Mouse (Mus musculus) kidney, adult 9 months (tissue): ENCODE measurements at regions not wholly inside any gene's neighbourhood (a gene's known extent, or its start where the extent isn't known, plus 50 kb on each side); places are given as distances from the start of the nearest gene placed in this dataset.
A peak's percentile ranks its signal among the peaks of the same experiment; 100 is the strongest.

Experiments
- DNase-seq: peaks from one replicate; pipeline ENCODE4 v3.0.0; 2022

DNA sequence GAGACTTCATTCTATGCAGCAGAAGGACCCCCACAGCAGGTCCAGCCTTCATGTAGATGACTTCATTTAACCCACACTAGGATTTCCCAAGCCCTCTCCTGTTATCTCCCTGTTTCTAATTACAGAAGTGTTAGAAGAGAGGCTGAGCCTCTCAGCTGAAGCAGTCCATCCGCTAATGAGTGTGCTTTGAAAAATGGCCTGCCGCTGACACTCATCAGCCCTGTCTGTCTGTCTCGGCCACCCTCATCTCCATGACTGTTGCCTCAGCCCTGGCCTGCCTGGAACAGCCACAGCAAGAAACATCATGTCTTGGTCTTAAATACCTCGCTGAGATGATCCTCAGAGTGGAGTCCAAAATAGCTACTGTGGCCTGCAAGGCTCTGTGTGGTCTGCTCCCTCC lies 273.1 kb downstream of the Slc30a10 start:
- no peak for DNase-seq

DNA sequence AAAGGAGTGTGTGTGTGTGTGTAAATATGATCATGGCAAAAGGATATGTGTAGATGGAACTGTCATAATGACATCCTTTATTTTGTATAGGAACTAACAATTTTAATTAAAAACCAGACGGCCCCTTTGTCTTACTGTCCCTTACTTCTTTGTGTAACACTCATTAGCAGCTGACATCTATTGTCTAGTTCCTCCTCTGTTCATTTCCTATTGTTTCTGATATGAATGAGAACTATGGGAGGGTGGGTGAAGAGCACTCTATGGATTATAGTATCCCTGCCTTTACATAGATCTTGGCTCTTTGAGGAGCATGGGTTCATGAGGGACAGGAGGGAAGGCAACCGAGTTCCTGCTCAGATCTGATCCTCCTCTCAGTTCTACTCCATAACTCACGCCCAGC lies 273.8 kb downstream of the Slc30a10 start:
- DNase-seq: no peak

DNA sequence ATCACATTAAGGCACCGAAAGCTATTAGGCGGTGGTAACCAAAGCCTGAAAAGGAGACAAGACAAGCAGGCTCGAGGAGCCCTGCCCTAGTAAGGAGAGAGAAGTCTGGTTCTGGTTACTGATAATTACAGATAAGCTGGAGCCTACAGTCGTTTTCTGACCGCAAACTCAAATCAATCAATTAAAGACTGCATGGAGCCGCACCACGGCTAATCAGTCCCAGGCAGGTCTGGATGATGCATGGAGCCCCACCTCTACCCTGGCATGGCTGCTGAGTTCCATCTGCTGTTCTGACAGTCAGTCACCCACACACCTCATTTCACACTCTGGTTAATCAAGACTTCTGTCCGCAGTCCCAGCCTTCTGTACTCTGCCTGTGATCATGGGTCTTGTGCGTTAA lies 276.4 kb downstream of the Slc30a10 start:
- DNase-seq: no peak

DNA sequence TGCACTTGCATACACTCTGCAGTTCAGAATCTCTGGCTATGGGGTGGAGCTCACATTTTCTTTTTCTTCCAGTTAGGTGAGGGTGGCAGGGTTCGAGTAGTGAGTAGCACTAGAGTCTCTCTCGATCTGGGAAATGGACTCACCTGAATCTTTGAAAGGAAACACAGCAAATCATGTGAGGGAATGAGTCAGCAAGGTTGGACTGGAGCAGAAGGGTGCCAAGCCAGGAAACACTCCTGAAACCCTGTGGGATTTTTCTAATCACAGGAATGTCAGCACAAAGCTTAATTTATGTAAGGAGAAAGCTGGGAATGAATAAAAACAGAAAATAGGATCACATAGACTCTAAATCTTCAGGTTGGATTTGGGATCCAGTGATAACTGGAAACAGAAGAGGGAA lies 282.1 kb downstream of the Slc30a10 start:
- no peak for DNase-seq

DNA sequence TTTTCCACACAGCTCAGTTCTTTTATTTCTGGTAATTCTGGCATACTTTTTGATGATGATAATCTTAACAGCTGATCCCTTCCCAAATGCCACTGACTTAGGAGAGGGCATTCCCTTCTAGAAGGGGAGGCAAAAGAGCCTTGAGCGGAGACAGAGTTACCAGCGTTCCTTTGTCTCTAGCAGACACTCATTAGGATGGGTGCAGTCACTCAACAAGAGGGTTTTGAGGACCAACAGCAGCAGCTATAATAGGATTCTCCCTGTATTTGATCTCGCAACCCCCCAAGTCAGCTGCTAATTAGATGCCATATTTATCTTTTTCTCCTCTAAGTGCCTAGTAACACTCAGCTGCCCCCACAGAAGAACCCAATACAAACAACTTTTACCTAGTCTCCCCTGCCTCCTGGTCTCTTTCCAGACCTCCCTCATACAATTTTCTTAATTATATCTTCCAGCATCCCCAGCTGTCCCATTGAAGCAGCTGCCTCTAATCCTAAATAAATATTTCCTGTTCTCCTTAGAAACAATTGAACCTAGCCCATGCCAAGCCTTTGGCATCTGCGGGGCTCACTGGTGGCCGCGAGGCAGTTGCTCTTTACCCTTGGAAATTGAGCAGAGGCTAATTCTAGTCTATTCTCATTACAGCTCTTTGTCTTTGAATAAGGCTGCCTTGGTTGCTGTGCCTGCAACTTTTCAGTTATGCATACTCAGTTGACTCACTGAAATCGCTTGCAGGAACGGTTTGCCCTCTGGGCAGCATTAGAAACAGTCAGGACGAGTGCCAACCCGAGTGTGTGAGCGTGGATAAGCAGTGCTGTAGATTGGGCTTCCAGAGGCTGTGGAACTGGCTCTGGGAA lies 286.6 kb downstream of the Slc30a10 start:
- DNase-seq: peak; percentile 4

DNA sequence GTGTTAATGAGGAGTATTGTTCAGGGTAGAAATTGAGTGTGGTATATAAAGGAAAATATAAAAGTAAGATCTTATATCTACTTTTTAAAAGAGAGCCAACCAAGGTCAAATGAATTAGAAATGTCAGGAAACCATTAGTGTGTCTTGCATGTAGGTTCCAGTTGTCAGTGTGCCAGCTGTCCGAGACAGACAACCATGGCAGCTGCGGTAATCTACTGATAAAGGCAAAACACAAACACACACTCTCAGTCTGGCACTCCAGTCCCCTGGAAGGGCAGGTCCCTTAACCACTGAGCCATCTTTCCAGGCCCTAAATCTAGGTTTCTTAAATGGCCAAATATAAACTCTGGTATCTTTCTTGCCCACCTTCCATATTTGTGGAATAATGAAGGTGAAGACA lies 294.6 kb downstream of the Slc30a10 start:
- no peak for DNase-seq

DNA sequence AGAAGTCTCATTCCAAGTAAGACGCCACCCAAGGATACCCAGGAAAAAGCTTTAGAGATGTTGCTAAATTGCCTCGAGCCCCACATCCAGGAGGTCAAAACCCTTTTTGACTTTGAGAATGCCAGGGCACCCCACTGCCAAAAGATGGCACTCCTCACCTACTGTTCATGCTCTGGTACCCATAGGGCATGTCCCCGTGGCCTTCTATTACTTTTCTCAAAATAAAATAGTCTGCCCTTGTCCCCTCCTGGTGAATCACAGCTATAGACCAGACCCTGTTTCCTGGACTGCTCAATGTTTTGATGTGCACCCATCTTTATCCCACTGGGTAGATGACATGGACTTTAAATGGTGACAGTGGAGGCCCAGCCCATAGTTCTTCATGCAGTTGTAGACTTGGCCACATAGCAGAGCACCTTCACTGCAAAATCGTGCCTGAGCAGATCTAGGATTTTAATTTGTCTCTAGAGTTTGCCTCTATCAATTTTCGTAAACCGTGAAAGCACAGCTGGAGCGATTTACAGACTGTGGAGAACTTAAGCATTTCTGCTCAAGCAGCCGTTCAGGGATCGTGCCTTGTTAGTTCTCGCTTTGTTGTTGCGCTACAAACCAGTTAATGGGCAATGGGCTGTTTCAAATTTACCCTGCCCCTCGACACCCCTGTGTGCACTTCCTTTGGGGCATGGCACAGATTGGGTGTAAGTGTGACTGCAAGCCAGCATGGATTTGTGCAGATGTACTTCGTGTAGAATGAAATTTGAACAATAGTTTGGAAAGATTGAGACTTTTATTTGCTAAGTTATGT lies 300.0 kb downstream of the Slc30a10 start:
- DNase-seq: peak; percentile 9

DNA sequence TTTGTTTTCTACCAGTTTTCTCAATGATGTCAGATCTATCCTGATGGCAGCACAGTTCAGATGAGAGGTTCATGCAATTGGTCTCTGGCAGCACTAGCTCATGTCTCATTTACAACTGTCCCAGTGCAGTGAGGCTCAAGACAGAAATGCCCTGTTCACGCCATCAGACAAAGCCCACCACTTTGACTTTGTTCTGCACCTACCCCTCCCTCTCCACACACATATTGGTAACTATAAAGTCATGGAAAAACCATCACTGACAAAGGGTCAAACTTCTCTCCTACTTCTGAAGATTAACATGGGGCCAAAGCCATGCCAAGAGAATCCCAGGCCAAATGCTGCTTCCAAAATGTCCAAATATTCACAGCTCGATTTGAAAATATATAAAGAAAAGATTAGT lies 302.7 kb downstream of the Slc30a10 start:
- no peak for DNase-seq

DNA sequence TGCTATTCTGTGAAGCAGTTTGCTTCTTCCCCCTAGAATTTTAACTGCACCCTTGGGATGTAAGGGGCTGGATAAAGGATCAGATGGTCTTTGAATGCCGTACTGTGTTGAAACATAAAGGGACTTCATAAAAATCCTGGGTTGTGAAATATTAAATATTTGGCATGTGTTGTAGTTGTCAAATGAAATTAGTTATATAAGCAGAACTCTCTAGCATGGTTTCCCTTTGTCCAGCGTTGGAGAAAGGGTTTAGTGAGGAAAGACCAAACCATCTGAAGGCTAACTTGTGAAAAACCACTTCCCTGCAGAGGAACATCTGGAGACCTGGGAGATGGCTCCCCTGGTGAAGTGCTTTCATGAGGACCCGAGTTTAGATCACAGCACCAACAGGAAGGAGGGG lies 319.6 kb downstream of the Slc30a10 start:
- DNase-seq: no peak

DNA sequence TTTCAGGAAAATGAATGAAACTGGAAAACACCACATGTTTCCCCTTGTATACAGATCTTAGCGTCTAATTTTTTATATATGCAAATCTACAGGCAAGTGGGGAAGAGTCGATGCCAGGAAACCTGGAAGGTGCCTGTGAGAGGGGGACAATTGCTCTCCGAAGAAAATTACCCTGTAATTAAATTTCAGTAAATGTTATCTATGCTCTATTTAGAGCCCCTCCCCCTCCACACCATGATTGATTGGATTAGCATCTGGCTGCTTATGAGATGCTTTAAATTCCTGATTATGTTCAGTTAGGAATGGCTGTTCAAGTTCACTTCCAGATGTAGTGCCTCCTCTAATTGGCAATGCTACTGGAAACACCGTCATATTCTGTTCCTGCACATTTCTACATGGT lies 325.0 kb downstream of the Slc30a10 start:
- no peak for DNase-seq

DNA sequence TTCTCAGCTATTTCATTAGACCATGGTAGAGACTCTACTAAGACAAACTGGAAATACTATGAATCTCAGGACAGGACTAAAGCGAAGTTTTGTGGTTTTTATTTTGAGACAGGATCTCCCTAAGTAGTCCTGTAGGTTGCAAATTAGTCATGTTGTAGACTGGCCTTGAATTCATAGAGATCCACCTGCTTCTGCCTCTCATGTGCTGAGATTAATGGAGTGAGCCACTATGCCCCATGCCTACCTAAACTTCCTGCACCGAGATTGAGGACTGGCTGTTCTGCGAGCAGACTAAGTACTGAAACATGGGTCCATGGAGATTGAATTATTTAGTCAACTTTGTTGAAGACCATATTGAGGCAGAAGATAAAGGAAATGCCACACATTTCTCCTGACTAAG lies 315.0 kb downstream of the Lyplal1 start:
- no peak for DNase-seq

DNA sequence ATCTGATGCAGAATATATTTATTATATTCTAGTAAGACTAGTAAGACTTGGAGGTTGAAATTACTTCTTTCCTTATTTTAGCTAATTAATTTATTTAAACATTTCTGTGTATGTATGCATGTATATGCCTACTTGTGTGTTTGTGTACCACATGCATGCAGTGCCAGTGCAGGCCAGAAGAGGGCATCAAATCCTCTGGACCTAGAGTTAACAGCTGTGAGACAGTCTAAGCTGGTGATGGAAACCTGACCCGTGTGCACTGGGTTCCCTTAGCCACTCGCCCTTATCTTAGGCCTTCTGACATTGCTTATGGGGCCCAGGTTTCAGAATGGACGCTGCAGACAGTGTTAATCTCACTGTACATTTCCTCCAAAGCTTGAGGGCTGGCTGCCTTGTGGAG lies 302.2 kb downstream of the Lyplal1 start:
- DNase-seq: no peak

DNA sequence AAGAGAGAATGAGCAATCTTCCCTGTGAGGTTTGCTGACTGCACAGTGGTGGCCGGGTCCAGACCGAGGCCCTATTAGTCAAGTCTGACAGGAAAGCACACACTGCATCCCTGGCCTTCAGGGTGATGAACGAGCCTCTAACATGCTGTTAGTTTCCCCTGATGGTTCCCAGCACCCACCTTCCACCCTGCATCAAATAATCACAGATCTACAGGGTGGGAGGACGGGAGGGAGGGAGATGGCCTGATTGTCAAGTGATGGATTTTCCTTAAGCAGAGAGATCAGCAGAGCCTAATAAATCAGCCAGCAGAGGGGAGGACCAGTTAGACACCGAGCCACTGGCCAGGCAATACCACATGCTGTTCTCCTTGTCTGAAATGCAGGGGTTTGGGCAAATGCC lies 298.1 kb downstream of the Lyplal1 start:
- no peak for DNase-seq

DNA sequence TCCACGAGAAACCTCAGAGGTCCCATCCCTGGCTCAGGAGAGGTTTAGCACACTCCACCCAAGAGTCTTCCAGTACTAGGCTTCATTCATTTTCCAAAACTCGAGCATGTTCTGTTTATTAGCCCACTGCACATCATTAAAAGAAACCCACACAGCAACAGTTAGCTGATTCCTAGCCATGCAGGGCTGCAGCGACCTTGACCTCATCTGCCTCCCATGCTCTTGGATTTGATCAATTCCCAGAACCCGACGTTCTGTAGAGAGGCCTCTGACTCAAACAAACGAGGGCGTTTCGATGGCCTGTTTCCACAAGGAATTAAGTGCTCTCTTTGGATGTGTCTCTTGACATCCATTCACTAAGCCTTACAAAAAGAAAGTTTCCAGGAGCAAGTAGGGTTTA lies 294.9 kb downstream of the Lyplal1 start:
- no peak for DNase-seq

DNA sequence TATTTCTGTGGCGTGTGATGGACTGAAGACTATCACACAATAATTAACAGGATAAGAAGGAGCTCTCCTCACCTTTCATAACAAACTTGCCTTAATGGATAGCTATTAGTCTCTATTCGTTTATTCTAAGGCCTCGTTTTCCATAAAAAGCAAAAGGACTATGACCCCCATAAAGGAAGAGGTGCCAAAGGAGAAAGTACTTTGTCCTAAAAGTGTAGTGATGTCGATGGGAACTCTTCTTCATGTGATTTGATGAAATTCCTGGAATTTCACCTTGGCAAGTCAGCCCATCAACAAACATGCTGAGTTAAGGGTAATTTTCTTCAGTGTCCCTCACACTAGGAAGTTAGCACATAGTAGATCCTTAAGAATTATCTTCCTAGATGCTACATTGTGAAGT lies 293.9 kb downstream of the Lyplal1 start:
- DNase-seq: peak; percentile 22

DNA sequence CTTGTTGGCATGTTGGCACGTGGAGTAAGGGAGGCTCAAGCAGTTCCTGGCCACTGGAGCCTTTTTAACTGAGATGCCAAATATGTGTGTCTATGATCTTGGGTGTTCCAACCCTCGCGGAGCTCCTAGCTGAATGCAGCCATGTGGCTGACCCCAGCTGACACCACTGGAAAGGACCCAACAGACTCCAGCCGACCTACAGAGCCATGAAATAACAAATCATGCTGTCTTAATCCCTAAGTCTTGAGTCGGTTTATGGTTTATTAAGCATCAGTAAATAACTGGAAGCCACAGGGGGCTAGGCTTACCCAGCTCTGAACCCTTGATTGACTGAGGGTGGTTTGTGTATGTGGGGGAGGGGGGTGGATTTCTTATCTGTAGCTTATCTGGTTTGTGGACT lies 293.2 kb downstream of the Lyplal1 start:
- DNase-seq: peak; percentile 36

DNA sequence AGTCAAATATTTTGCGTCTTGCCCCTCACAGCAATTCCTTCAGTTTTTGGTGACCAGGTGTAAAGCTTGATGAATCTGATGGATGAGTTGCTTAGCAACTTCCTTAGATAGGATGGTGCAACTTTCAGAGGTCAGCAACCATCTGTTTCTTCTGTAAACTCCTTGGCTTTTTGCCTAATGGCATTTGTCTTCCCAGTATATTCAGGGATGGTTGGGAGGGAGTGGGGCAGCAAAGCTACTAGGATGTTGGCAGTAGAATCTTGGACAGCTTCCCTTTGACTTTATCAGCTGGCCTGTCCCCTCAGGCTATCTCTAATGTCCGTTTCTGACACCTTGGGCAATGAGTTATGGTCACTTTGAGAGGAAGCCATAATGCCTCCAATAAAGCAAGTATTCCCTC lies 289.1 kb downstream of the Lyplal1 start:
- no peak for DNase-seq

DNA sequence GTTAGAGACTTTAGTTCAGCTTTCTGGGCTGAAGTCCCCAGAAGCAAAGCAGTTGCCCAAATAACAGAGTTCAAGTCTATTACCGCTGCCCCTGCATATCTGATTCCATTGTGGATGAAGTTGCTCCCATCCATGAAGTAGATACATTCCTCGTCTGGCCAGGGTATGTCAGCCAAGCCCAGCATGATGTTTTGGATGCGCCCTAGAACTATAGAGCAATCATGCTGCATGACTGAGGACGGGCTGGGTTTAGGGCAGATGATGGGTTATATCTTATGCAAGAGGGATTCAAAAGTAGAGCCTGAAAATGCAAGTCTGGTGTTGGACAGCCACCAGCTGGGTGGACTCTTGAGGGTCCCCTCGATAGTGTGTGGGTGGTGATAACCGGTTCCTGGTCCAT lies 288.6 kb downstream of the Lyplal1 start:
- DNase-seq: no peak

DNA sequence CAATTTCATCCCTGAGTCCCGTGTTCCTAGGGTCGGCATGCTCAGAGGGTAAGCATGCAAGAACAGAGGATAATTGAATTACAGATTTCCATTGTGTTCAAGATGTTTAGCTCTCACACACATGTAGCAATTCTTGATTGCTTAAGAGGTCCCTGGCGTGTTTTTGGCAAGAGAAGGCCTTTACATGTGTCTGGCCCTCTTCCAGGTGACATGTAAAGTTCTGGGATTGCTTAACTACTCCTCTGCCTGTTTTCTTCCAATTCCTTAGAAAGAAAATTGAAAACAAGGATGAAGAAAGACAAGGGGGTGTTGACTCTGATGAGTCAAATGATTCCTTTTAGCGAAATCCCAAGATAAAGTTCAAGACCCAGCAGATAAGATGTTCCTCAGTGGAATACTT lies 285.1 kb downstream of the Lyplal1 start:
- DNase-seq: no peak

DNA sequence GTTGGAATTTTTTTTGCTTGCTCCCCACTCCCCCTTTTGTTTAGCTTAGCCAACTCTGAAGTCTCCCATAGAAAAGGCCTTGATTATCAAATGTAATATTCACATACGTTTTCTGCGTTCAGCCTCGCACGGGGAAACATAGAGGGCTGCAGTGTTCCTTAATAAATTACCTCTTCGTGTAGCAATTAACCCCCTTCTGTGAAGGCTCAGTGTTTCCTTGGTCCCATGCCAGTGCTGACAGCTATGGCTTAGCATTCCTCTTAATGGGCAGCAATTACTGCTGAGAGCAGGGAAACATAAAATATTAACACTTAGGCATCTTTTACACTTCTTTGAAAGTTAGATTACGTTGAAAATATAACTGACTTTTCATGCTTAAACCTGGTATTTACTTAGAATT lies 282.9 kb downstream of the Lyplal1 start:
- DNase-seq: peak; percentile 16

DNA sequence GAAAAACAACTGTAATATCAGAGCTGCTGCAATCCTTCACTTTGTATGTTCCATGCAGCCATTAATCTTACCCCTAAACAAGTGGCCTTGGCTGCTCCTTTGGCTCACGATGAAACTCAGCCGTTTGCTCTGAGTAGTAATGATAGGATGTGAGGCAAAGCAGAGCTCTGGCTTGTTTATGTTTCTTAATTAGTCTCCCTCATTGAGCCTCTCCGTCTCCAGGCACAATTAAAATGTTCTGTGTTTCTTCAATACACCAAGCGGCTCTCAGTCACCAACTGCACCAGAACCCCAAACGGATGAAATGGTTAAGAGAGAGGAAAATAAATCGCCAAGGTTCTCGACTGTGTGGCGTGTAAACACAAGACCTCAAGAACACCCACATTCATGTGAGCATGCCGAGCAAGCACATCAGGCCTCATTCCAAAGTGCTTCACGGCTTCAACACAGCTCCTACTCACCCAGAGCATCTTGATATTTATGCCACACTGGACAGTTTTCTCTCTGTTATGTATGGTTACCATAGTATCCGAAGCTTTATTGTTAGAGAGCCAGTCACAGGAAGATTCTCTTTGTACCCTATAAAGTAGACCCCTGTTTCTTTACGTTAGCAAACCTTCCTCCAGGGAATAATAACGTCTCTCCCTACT lies 280.4 kb downstream of the Lyplal1 start:
- DNase-seq: no peak

DNA sequence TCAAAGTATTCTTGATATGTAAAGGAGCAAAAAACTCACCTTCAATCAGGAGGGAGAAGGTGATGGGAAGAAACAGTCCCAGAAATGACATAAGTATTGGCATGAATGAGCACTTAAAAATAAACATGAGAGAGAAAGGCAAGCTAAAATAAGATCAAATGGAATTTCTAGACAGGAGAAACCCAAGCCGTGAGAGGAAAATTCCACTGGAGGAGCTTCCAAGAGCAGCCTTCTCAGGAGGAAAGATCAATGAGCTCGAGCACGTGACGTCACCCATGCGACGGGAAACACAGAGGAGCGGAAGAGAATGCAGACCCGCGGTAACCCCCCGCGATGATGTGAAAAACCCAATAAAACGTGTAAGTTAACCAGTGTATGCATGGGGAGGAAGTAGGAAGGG lies 274.6 kb downstream of the Lyplal1 start:
- DNase-seq: no peak

DNA sequence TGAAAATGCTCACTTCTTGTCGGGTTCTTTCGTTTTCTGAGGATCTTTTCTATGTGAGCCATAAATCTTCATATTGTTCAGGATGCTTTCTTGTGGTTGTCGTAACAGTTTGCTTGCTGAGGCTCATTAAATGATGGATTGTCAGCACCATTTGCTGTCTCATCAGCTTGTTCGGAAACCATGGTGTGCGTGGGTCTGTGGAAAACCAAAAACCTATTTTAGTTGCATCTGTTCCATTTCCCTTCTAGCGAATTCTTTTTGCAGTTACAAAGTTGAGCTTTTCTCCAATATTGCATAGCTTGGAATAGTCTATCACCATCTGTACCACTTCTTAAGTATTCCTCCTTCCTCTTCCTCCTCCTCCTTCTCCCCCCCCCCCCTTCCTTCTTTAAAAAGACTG lies 269.9 kb downstream of the Lyplal1 start:
- DNase-seq: no peak

DNA sequence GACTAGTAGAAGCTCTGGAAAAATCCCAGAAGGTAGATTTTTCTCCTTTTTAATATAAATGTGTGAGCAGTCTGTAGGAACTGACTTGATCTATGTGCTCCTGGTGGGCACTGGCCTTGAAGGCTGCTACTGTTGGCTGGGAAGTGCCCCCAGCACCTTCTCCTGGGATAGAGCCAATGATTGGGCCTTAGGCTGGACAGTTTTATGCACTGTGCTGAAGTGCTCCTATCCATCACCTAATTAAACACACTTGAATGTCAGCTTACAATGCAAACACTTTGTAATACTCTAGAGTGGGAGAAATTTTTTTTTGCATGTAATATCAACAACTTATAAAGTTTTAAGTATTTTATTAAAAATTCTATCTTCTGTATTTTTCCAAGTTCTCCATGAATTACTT lies 266.5 kb downstream of the Lyplal1 start:
- no peak for DNase-seq
